In genomic region chr5:38307255-38308101, GRCm38 (mm10) we compare ENCODE assay signal across 1 mouse cellular context.
TF ChIP-seq lines count a peak whose summit lies in the region.

No protein-coding gene starts in this region.

TF ChIP-seq in CH12.LX, 34 proteins besides CTCF, POLR2A, EP300 and RAD21 (continued from another document):
- TF ChIP-seq NELFE (IDR thresholded peaks at IDR 0.05; ENCODE audit: low read depth, low read length) = peak; percentile 67; the same call in 1 of the 2 replicates
- TF ChIP-seq ZKSCAN1 (IDR thresholded peaks at IDR 0.05; ENCODE audit: borderline replicate concordance, low read depth, low read length) = no peak
- no peak for TF ChIP-seq USF1 (IDR thresholded peaks at IDR 0.05; ENCODE audit: low read depth, low read length)
- TF ChIP-seq JUND (conservative IDR thresholded peaks at IDR 0.05; ENCODE audit: low read depth, low read length) = no peak
- TF ChIP-seq HCFC1 (IDR thresholded peaks at IDR 0.05; ENCODE audit: low read depth, low read length) = no peak
- TF ChIP-seq RCOR1 (conservative IDR thresholded peaks at IDR 0.05; ENCODE audit: low read depth, low read length) = no peak
- TF ChIP-seq E2F4 (IDR thresholded peaks at IDR 0.05; ENCODE audit: insufficient replicate concordance, low read depth, low read length) = no peak
- peak; percentile 47; the same call in 1 of the 2 replicates for TF ChIP-seq MAZ (IDR thresholded peaks at IDR 0.05; ENCODE audit: low read depth, low read length)
- TF ChIP-seq JUN (IDR thresholded peaks at IDR 0.05; ENCODE audit: insufficient read depth, low read depth, low read length) = no peak
- TF ChIP-seq GABPA (IDR thresholded peaks at IDR 0.05; ENCODE audit: insufficient replicate concordance, low read depth, low read length) = no peak
- no peak for TF ChIP-seq PAX5 (IDR thresholded peaks at IDR 0.05; ENCODE audit: low read length)
- 0 out of 2 replicates have a peak, but pooled peaks have one; percentile 3 for TF ChIP-seq BHLHE40 (IDR thresholded peaks at IDR 0.05; ENCODE audit: low read depth, low read length)
- peak; percentile 1; the same call in 1 of the 2 replicates for TF ChIP-seq ZC3H11A (IDR thresholded peaks at IDR 0.05; ENCODE audit: low read depth, low read length)
- TF ChIP-seq ZMIZ1 (IDR thresholded peaks at IDR 0.05; ENCODE audit: low read depth, low read length) = no peak
- no peak; the same call in 1 of the 2 replicates for TF ChIP-seq MXI1 (IDR thresholded peaks at IDR 0.05; ENCODE audit: low read depth, low read length)
- TF ChIP-seq MAFK (IDR thresholded peaks at IDR 0.05; ENCODE audit: insufficient replicate concordance, low read length) = no peak
- no peak for TF ChIP-seq TBP (conservative IDR thresholded peaks at IDR 0.05; ENCODE audit: low read depth, low read length)
- TF ChIP-seq NRF1 (IDR thresholded peaks at IDR 0.05; ENCODE audit: low read depth, low read length) = 0 out of 2 replicates have a peak, but pooled peaks have one; percentile 21
- peak; percentile 57; the same call in 1 of the 2 replicates for TF ChIP-seq MAX (IDR thresholded peaks at IDR 0.05; ENCODE audit: low read length)
- TF ChIP-seq KAT2A (IDR thresholded peaks at IDR 0.05; ENCODE audit: insufficient replicate concordance, low read length) = no peak
- TF ChIP-seq CHD1 (IDR thresholded peaks at IDR 0.05; ENCODE audit: low read depth, low read length) = no peak
- TF ChIP-seq MYC (IDR thresholded peaks at IDR 0.05; ENCODE audit: low read depth, low read length) = peak; percentile 46; the same call in 1 of the 2 replicates
- TF ChIP-seq IRF4 (IDR thresholded peaks at IDR 0.05; ENCODE audit: low read depth, low read length) = peak; percentile 22; the same call in 1 of the 2 replicates
- no peak for TF ChIP-seq CHD2 (IDR thresholded peaks at IDR 0.05; ENCODE audit: low read length)
- no peak for TF ChIP-seq ZNF384 (IDR thresholded peaks at IDR 0.05; ENCODE audit: low read depth, low read length)
- TF ChIP-seq SIN3A (IDR thresholded peaks at IDR 0.05; ENCODE audit: low read length) = no peak
- TF ChIP-seq POLR2AphosphoS2 (IDR thresholded peaks at IDR 0.05; ENCODE audit: low read depth, low read length) = no peak
- no peak; the same call in 1 of the 2 replicates for TF ChIP-seq TCF12 (IDR thresholded peaks at IDR 0.05; ENCODE audit: low read depth, low read length)
- no peak for TF ChIP-seq ELF1 (IDR thresholded peaks at IDR 0.05; ENCODE audit: low read depth, low read length)
- TF ChIP-seq ETS1 (conservative IDR thresholded peaks at IDR 0.05; ENCODE audit: low read depth, low read length) = no peak
- peak; percentile 66 for TF ChIP-seq SMC3 (IDR thresholded peaks at IDR 0.05; ENCODE audit: low read depth, low read length)
